Mouse (Mus musculus) limb, embryonic 11.5 days (tissue): ENCODE measurements around the gene Parp3. TPM values are rescaled to one million over a fixed set of nuclear protein-coding genes. Genes with fewer than 3 reads are reported as not detected.

Experiments
- ATAC-seq: fragments of 200-750 bp; cut with Nextera tagmentation; 2 replicates; pipeline ENCODE4 v1.8.0; 2017; ENCODE audit warnings: low read depth; ENCODE audit not compliant: insufficient number of reproducible peaks, low FRiP score, low TSS enrichment
- DNase-seq: peaks from one replicate; pipeline ENCODE4 v3.0.0-alpha.2; 2015; ENCODE audit warnings: low spot score
- H3K27ac ChIP-seq: fragments of 300-500 bp; sonication (generic); replicated peaks from 2 replicates; pipeline ENCODE4 v1.5.1; 2014; ENCODE audit warnings: low read depth, mild to moderate bottlenecking, low read length
- H3K27me3 ChIP-seq: fragments of 300-500 bp; sonication (generic); 2 replicates; pipeline ENCODE4 v1.6.1; 2014; ENCODE audit warnings: mild to moderate bottlenecking, low read length, mixed read lengths; ENCODE audit not compliant: control insufficient read depth, insufficient read depth
- H3K36me3 ChIP-seq: fragments of 300-500 bp; sonication (generic); 2 replicates; pipeline ENCODE4 v1.6.1; 2014; ENCODE audit warnings: mild to moderate bottlenecking, low read length, moderate library complexity, mixed read lengths; ENCODE audit not compliant: control insufficient read depth, insufficient read depth
- H3K4me1 ChIP-seq: fragments of 300-500 bp; sonication (generic); 2 replicates; pipeline ENCODE4 v1.6.1; 2014; ENCODE audit warnings: low read length, mixed read lengths; ENCODE audit not compliant: control insufficient read depth, insufficient read depth
- H3K4me2 ChIP-seq: fragments of 300-500 bp; sonication (generic); 2 replicates; pipeline ENCODE4 v1.6.1; 2014; ENCODE audit warnings: low read depth, mild to moderate bottlenecking, moderate library complexity; ENCODE audit not compliant: severe bottlenecking
- H3K4me3 ChIP-seq: fragments of 300-500 bp; sonication (generic); 2 replicates; pipeline ENCODE4 v1.5.1; 2014; ENCODE audit warnings: low read depth, low read length
- H3K9ac ChIP-seq: fragments of 300-500 bp; sonication (generic); 2 replicates; pipeline ENCODE4 v1.6.1; 2014; ENCODE audit warnings: mild to moderate bottlenecking, low read length
- H3K9me3 ChIP-seq: fragments of 300-500 bp; sonication (generic); 2 replicates; pipeline ENCODE4 v1.6.1; 2016; ENCODE audit warnings: low read length; ENCODE audit not compliant: control insufficient read depth
- WGBS: fragments of 180-500 bp; shearing (Covaris S2); extraction: QIAGEN DNeasy Blood & Tissue Kit; methylation state at CpG from one replicate; pipeline ENCODE4 v1.1.7; 2014; 5-methylcytosine and 5-hydroxymethylcytosine counted together
- polyA plus RNA-seq: library from polyadenylated mRNA; unstranded; fragments of >200 nt; fragmentation: Nextera tagmentation; extraction: Ambion mirVana; gene quantifications from 2 replicates; pipeline ENCODE4 v1.2.1, GENCODE M21; 2014

Gene Parp3
- 1.5 and 2.0 TPM in 2 replicates for polyA plus RNA-seq

DNA sequence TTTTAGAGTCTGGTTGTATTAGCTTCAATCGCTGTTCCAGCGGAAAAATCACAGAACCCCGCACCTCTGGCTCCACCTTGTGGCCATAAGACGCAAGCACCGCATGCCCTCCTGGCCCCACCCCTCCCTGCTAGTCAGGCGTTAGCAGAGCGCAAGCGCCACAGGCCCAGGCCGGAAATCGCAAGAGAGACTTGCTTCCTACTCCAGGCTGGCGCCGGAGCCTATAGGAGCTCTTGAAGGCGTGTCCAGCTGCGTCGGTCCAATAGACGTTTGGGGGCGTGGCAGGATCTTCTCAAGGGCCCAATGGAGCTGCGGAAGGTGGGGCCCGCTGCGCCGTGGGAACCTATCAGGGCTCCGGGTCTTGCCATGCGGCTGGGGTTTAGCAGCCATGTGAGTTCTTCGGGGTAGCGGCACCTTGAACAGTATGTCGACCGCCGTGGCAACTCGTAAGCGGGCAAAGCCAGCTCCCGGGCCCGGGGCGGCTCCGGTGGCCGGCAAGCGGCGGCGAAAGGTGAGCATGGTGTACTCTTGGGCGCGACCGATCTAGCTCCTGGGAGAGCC, at the start of gene Parp3:
TSS of gene Parp3 (minus strand) at position 26 of the 561 bp plus-strand sequence.
- no peaks in the 10 kb centered on the region for H3K27me3 ChIP-seq
- H3K4me3 ChIP-seq: peak within 1 kb of the TSS; percentile 80
- under 1% methylated on average over 41 of the region's 41 CpGs for WGBS

DNA sequence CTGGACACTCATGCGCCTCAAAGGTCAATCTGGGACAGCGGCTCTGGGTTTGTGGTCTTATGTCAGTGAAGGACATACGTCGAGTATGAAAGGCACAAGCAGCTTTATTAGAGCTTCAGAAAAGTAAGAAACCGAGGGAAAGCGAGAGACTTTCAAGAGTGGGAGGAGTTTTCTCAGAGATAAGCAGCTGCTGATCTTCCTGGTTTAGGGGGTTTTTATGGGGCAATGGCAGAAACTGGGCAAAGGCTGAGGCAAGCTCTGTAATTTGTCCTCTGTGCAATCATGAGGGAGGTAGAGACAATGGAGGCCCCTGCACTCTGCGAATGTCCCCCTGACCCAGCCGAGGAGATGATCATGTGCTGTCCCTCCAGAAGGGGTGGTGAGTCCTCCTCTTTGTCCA, 43.2 kb upstream of the Parp3 start:
- Histone ChIP-seq H3K36me3 (no peaks in the 10 kb centered on the region), H3K4me2 (no peak overlapping the region), H3K4me3 (no peak overlapping the region), H3K9ac (no peak overlapping the region), H3K27ac (no peak overlapping the region), H3K4me1 (no peaks in the 10 kb centered on the region), H3K9me3 (no peaks in the 10 kb centered on the region), H3K27me3 (no peaks in the 10 kb centered on the region)
- 75% methylated on average over 8 of the region's 8 CpGs for WGBS
- DNase-seq: no peak
- ATAC-seq: no peak

More for the DNA sequence above, at the start of gene Parp3:
- no peak within 1 kb of the TSS for H3K27ac ChIP-seq
- peaks cover 7% of the 10 kb centered on the region; the same call in 1 of the 2 replicates for H3K36me3 ChIP-seq
- H3K9me3 ChIP-seq: no peaks in the 10 kb centered on the region
- H3K9ac ChIP-seq: peak within 1 kb of the TSS; percentile 69
- DNase-seq: peak; percentile 99
- peak within 1 kb of the TSS; percentile 95 for H3K4me2 ChIP-seq
- H3K4me1 ChIP-seq: peaks cover 11% of the 10 kb centered on the region
- peak; percentile 97 for ATAC-seq

DNA sequence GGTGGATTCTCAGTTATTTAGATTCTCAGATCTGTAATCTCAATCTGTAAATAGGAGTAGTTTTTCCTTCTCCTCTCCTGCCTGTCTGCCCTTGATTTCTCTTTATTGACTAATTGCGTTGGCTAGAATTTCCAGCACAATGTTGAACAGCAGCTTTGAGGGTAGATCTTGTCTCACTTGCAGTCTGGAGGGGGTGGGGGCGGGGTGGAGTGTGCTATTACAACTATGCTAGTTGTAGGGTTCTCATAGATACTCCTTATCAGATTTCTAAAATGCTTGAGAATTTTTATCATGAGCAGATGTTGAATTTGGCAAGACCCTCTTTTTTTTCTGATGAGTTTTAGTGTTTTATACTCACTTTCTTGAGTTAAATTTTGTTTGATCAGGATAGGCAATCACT, 42.7 kb upstream of the Parp3 start:
- no peaks in the 10 kb centered on the region for H3K4me1 ChIP-seq
- 82% methylated on average over 2 of the region's 2 CpGs for WGBS
- ATAC-seq (no peak), DNase-seq (no peak)
- H3K36me3 ChIP-seq: no peaks in the 10 kb centered on the region
- no peaks in the 10 kb centered on the region for H3K9me3 ChIP-seq
- no peak overlapping the region for H3K9ac ChIP-seq
- no peak overlapping the region for H3K27ac ChIP-seq
- no peak overlapping the region for H3K4me3 ChIP-seq
- H3K27me3 ChIP-seq: no peaks in the 10 kb centered on the region
- H3K4me2 ChIP-seq: no peak overlapping the region

DNA sequence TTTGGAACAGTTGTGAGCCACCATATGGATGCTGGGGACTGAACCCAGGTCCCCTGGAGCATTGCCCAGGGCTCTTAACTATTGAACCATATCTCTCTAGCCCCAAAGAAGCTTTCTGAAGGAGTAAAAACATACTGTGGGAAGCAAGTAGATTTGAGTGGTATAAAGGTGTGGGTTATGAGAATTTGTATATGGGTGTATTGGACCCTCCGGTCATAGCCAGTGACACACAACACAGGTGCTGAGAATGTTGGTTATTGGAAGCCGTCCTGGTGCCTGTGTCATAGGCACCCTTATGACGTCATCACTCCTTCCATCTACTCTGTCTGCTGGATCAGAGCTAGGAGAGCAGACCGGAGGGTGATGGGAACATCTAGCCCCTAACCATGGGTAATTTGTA, 37.5 kb upstream of the Parp3 start, which contains the start of gene Iqcf5:
TSS of gene Iqcf5 (plus strand) at position 301 of the 400 bp plus-strand sequence.
- DNase-seq: no peak
- Histone ChIP-seq H3K4me2 (no peak within 1 kb of the TSS), H3K9ac (no peak within 1 kb of the TSS), H3K27ac (no peak within 1 kb of the TSS), H3K9me3 (no peaks in the 10 kb centered on the region), H3K4me3 (no peak within 1 kb of the TSS), H3K36me3 (no peaks in the 10 kb centered on the region), H3K27me3 (no peaks in the 10 kb centered on the region), H3K4me1 (no peaks in the 10 kb centered on the region)
- no peak for ATAC-seq
- 92% methylated on average over 4 of the region's 4 CpGs for WGBS

DNA sequence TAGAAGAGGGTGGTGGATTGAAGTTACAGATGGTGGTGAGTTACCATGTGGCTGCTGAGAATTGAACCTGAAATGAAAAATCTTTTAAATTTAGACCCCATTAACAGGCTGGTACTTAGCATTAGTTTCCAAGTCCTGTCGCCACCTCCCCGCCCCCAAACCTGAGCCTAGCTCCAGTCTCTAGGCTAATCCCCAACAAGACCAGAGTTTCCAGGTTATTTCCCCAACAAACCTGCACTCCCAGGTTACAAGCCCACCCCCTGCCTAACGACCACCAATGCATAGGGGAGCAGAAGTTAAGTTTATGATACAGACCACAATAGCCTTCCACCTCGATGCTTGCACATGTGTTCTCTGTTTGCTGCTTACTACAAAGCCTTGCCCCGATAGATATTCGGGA, 36.8 kb upstream of the Parp3 start:
- Histone ChIP-seq H3K36me3 (no peaks in the 10 kb centered on the region), H3K4me3 (no peak overlapping the region), H3K27ac (no peak overlapping the region), H3K9ac (no peak overlapping the region), H3K4me1 (no peaks in the 10 kb centered on the region), H3K27me3 (no peaks in the 10 kb centered on the region), H3K4me2 (no peak overlapping the region), H3K9me3 (no peaks in the 10 kb centered on the region)
- no peak for ATAC-seq
- 71% methylated on average over 6 of the region's 6 CpGs for WGBS
- no peak for DNase-seq

DNA sequence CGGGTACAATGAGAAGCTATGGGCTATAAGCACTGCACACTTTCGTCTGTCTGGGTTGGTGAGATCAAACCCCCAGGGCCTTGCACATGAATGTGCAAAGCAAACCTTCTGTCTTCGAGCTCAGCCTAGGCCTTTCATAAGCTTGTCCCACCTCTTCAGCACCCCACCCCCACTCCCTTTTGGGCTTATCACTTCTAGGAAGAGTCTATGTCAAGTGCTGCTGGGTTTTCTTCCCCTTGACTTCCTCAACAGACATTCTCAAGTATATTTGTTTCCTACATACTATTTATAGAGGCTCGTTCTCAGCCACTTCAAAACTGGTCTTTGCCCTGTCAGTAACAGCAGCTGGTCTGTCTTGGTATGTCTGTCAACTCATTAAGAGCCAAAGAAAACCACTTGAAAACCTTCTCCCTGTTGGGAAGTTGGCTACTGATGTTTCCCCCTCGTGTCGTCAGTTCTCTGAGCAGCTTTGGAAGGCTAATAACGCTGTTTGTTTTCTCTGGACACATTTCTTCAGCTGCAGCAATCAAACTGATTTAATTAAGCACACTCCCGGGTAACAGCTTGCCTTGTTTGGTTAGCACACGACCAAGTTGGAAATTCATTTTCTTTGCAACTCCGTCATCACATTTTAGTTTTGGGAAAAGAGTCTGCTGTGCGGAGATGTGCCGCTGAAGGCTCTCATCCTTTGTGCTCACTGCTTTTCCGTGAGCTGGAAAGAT, 36.1 kb upstream of the Parp3 start:
- 67% methylated on average over 13 of the region's 13 CpGs for WGBS
- no peaks in the 10 kb centered on the region for H3K9me3 ChIP-seq
- no peak overlapping the region for H3K9ac ChIP-seq
- H3K36me3 ChIP-seq: no peaks in the 10 kb centered on the region
- DNase-seq (no peak), ATAC-seq (no peak)
- H3K4me2 ChIP-seq: no peak overlapping the region
- no peaks in the 10 kb centered on the region for H3K27me3 ChIP-seq
- H3K4me3 ChIP-seq: no peak overlapping the region
- H3K4me1 ChIP-seq: no peaks in the 10 kb centered on the region
- H3K27ac ChIP-seq: no peak overlapping the region

DNA sequence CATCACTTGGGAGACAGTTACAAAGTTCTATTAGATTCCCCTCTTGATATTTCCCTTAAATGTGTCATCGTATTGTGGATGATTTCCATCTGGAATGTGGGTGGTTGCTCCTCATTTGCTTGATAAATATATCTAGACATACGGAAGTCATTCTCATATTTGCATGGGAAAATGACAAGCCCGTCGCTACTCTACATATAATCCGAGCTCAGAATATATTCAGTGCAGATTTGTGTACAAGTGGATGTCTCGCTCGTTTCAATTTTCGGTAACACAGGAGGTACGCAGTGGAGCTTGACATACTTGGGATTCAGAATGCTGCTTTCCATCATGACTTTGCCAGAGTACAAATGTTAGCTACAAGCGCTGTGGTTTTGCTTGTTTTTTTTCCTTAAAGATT, 32.6 kb upstream of the Parp3 start:
- no peak for ATAC-seq
- H3K9me3 ChIP-seq: no peaks in the 10 kb centered on the region
- 94% methylated on average over 10 of the region's 10 CpGs for WGBS
- DNase-seq: no peak
- no peak overlapping the region for H3K9ac ChIP-seq
- H3K36me3 ChIP-seq: no peaks in the 10 kb centered on the region
- no peak overlapping the region for H3K4me3 ChIP-seq
- H3K27me3 ChIP-seq: no peaks in the 10 kb centered on the region
- H3K27ac ChIP-seq: no peak overlapping the region
- H3K4me2 ChIP-seq: no peak overlapping the region
- no peaks in the 10 kb centered on the region for H3K4me1 ChIP-seq

DNA sequence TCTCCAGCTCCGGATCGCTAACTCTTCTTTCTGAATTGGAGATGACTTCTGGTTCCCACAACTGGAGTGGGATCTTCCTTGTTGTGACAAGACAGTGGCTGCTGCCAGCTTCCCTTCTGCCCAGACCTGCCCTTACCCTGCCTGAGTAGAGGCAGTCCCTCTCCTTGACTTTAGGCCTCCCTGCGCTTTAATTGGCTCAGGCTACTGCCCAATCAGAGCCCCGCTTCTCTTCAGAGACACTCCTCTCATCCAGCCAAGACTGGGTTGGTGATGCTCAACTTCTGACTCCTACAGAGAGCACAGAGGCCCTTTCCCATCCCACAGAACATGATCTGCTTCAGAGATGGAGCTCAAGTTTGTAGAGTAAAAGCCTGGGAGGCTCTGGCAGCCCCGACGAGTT, 27.5 kb upstream of the Parp3 start:
- ATAC-seq: no peak
- H3K27me3 ChIP-seq: no peaks in the 10 kb centered on the region

More for the DNA sequence above, 27.5 kb upstream of the Parp3 start:
- Histone ChIP-seq H3K9me3 (no peaks in the 10 kb centered on the region), H3K36me3 (no peaks in the 10 kb centered on the region), H3K4me3 (no peak overlapping the region), H3K4me2 (no peak overlapping the region), H3K9ac (no peak overlapping the region), H3K27ac (no peak overlapping the region), H3K4me1 (no peaks in the 10 kb centered on the region)
- no peak for DNase-seq
- WGBS: 78% methylated on average over 6 of the region's 6 CpGs
